Mouse (Mus musculus): ENCODE results near the gene Lyrm9. TPM values are rescaled to one million over a fixed set of nuclear protein-coding genes. Genes with fewer than 3 reads are reported as not detected.

Gene Lyrm9
- polyA plus RNA-seq, 1 experiment from 2014 or later: 20.4 TPM

DNA sequence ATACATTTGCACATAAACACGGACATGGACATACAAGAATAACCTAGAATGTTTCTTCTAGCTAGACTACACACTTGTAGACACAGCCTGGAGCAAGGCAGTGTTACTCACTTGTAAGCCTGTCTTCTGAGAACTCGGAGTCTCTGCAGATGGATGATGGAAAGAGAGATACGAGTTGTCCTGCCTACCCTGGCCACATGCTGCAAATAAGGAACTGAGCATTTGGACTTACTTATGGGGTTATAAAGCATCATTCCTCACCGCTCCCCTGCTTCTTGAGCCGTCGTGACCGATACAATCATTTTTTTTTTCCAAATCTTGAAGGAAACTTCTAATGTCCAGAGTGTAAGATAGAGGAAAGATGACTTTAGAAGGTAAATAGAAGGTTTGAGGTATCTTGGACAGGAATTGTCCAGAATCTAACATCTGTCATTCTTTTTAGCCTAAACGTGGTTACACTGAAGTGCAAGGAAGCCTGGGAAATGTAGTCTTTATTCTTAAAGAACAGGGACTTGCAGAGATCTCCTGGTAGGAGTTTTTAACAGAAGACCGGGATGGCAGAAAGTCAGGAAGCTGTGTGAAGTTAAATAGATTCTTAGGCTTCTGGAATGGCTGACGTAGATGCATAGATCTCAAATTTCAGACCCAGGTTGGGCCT lies 30.2 kb upstream of the Lyrm9 start:
- Histone ChIP-seq H3K27me3 (replicated peaks; ENCODE audit: control insufficient read depth, insufficient read depth, low read length) (no peaks in the 10 kb centered on the region), H3K9ac (ENCODE audit: low read depth, low read length) (no peak overlapping the region), H3K4me1 (replicated peaks; ENCODE audit: control insufficient read depth, insufficient read depth, low read length) (no peaks in the 10 kb centered on the region), H3K4me2 (replicated peaks; ENCODE audit: low read depth) (no peak overlapping the region), H3K9me3 (ENCODE audit: control insufficient read depth) (no peaks in the 10 kb centered on the region), H3K4me3 (ENCODE audit: low read depth, low read length) (no peak overlapping the region), H3K27ac (ENCODE audit: low read depth, low read length) (no peak overlapping the region), H3K36me3 (ENCODE audit: control insufficient read depth, insufficient read depth) (no peaks in the 10 kb centered on the region)
- TF ChIP-seq CTCF (IDR thresholded peaks at IDR 0.05; ENCODE audit: low read depth): no peak
- no peak for ATAC-seq
- WGBS: 83% methylated on average over 10 of the region's 10 CpGs

DNA sequence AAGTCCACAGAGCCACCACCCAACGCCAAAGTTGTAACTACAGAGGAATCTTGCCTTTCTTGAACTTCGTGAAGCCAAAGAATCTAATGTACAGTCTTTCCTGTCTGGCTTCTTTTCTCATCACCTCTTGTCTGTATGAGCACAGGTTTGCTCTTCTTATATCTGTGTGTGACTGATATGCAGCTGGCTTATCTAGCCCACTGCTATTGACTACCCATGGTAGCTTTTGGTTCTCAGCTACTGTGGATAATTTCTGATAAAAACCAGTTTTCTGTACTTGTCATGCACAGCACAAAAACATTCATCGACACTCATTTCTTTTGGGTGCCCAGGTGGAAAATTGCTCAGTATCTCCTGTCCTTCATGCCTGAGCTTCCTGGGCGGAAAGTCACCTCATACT lies 25.3 kb upstream of the Lyrm9 start:
- no peak overlapping the region for H3K9ac ChIP-seq (ENCODE audit: low read depth, low read length)
- no peak for ATAC-seq
- H3K4me2 ChIP-seq (replicated peaks; ENCODE audit: low read depth): no peak overlapping the region
- WGBS: 83% methylated on average over 4 of the region's 4 CpGs
- no peaks in the 10 kb centered on the region for H3K9me3 ChIP-seq (ENCODE audit: control insufficient read depth)
- H3K4me3 ChIP-seq (ENCODE audit: low read depth, low read length): no peak overlapping the region
- no peaks in the 10 kb centered on the region for H3K4me1 ChIP-seq (replicated peaks; ENCODE audit: control insufficient read depth, insufficient read depth, low read length)
- TF ChIP-seq CTCF (IDR thresholded peaks at IDR 0.05; ENCODE audit: low read depth): no peak
- H3K27me3 ChIP-seq (replicated peaks; ENCODE audit: control insufficient read depth, insufficient read depth, low read length): no peaks in the 10 kb centered on the region
- H3K27ac ChIP-seq (ENCODE audit: low read depth, low read length): no peak overlapping the region
- no peaks in the 10 kb centered on the region for H3K36me3 ChIP-seq (ENCODE audit: control insufficient read depth, insufficient read depth)

DNA sequence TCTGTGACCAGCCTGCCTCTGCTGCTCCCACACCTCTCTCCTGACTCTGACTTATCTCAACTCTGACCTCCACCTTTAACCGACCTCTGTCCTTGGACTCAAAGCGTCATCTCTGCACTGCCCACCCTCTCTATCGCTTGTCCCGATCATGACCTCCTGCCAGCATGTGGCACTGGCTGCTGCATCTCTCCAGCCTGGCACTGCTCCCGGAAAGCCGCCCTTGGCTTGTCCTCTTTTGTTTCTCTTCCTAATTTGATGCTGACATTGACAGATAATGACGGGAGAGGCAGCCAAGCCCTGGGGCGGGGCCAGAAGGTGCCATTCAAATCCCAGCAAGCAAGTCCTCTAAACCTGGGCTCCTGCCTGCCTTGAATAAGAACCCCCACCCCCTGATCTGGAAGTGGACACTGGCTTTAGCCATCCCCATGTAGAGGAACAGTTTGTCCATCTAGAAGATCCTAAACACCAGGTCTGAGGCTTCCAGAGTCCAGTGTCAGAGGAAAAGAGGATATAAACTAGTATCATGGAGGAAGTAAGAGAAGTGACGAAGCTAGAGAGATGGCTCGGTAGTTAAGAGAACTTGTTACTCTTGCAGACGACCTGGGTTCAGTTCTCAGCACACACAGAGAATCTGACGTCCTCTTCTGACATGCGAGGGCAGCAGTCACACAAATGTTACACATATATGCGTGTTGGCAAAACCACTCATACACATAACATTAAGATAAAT lies 22.6 kb upstream of the Lyrm9 start:
- 60% methylated on average over 14 of the region's 14 CpGs for WGBS
- Histone ChIP-seq H3K4me2 (replicated peaks; ENCODE audit: low read depth) (no peak overlapping the region), H3K36me3 (ENCODE audit: control insufficient read depth, insufficient read depth) (no peaks in the 10 kb centered on the region), H3K27me3 (replicated peaks; ENCODE audit: control insufficient read depth, insufficient read depth, low read length) (no peaks in the 10 kb centered on the region), H3K4me1 (replicated peaks; ENCODE audit: control insufficient read depth, insufficient read depth, low read length) (no peaks in the 10 kb centered on the region), H3K27ac (ENCODE audit: low read depth, low read length) (no peak overlapping the region), H3K9me3 (ENCODE audit: control insufficient read depth) (no peaks in the 10 kb centered on the region), H3K4me3 (ENCODE audit: low read depth, low read length) (no peak overlapping the region), H3K9ac (ENCODE audit: low read depth, low read length) (no peak overlapping the region)
- no peak for ATAC-seq
- no peak for TF ChIP-seq CTCF (IDR thresholded peaks at IDR 0.05; ENCODE audit: low read depth)

DNA sequence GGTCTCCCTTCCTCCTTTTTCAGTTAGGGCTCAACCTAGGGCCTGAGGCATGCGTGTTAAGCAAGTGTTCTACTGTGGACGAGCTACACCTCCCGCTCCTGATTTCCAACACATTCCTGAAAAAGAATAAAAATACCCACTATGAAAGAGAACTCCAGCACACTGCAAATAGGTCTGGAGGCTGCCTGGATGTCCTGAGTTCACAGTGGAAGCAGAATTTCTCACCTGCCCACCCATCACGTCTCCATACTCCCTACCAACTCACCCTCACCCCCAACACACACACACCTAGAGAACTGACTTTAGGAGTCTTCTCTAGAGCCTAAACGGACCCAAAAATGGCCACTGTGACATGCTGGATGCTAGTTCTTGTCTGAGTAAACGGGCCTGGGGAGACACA lies 21.8 kb upstream of the Lyrm9 start:
- TF ChIP-seq CTCF (IDR thresholded peaks at IDR 0.05; ENCODE audit: low read depth): no peak
- H3K9ac ChIP-seq (ENCODE audit: low read depth, low read length): no peak overlapping the region
- 84% methylated on average over 6 of the region's 6 CpGs for WGBS

DNA sequence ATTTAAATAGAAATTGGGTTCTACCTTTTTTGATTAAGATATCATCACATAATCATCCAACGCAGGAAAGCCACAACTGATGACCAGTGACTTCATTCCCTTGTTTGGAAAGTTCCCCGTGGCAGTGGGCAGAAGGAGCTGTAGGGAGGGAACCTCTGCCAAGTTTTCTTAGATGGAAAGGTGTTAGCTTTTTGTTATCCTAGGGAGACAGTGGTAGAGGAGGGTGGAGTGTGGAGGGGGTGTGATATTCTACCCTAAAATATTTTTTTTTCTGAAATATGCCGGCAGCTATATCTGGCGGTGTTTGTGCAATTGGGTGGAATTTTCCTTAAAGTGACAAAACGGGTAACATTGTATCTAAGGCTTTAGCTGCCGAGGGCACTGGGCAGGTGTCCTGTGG lies 21.2 kb upstream of the Lyrm9 start:
- Histone ChIP-seq H3K27ac (ENCODE audit: low read depth, low read length) (no peak overlapping the region), H3K36me3 (ENCODE audit: control insufficient read depth, insufficient read depth) (no peaks in the 10 kb centered on the region), H3K4me1 (replicated peaks; ENCODE audit: control insufficient read depth, insufficient read depth, low read length) (no peaks in the 10 kb centered on the region), H3K9ac (ENCODE audit: low read depth, low read length) (no peak overlapping the region), H3K27me3 (replicated peaks; ENCODE audit: control insufficient read depth, insufficient read depth, low read length) (no peaks in the 10 kb centered on the region), H3K4me3 (ENCODE audit: low read depth, low read length) (no peak overlapping the region), H3K9me3 (ENCODE audit: control insufficient read depth) (no peaks in the 10 kb centered on the region), H3K4me2 (replicated peaks; ENCODE audit: low read depth) (no peak overlapping the region)
- 80% methylated on average over 6 of the region's 6 CpGs for WGBS
- TF ChIP-seq CTCF (IDR thresholded peaks at IDR 0.05; ENCODE audit: low read depth): no peak
- no peak for ATAC-seq

More for the DNA sequence above, 21.8 kb upstream of the Lyrm9 start:
- Histone ChIP-seq H3K4me1 (replicated peaks; ENCODE audit: control insufficient read depth, insufficient read depth, low read length) (no peaks in the 10 kb centered on the region), H3K27me3 (replicated peaks; ENCODE audit: control insufficient read depth, insufficient read depth, low read length) (no peaks in the 10 kb centered on the region), H3K36me3 (ENCODE audit: control insufficient read depth, insufficient read depth) (no peaks in the 10 kb centered on the region), H3K4me3 (ENCODE audit: low read depth, low read length) (no peak overlapping the region), H3K9me3 (ENCODE audit: control insufficient read depth) (no peaks in the 10 kb centered on the region), H3K4me2 (replicated peaks; ENCODE audit: low read depth) (no peak overlapping the region), H3K27ac (ENCODE audit: low read depth, low read length) (no peak overlapping the region)
- ATAC-seq: no peak

DNA sequence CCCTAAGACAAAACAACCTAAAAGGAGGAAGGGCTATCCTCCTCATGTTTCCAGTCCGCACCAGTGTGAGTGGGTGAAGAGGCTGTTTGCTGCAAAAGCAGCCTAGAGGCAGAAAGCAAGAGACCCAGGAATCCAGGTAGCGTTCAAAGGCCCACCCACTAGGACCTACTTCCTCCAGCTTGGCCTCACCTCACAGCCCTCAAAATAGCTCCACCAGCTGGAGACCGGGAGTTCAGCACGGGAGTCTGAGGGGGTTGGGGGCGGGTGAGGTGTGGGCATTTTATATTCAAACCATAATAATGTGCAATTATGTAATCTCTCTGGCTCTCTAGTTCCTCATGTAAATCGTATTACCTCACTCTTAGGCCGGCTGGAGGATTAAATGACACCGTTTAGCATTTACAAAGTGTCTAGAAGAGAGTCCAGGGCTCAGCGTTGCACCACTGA lies 20.7 kb upstream of the Lyrm9 start:
- Histone ChIP-seq H3K36me3 (ENCODE audit: control insufficient read depth, insufficient read depth) (no peaks in the 10 kb centered on the region), H3K9ac (ENCODE audit: low read depth, low read length) (no peak overlapping the region), H3K27ac (ENCODE audit: low read depth, low read length) (no peak overlapping the region), H3K4me1 (replicated peaks; ENCODE audit: control insufficient read depth, insufficient read depth, low read length) (no peaks in the 10 kb centered on the region), H3K27me3 (replicated peaks; ENCODE audit: control insufficient read depth, insufficient read depth, low read length) (no peaks in the 10 kb centered on the region), H3K4me2 (replicated peaks; ENCODE audit: low read depth) (no peak overlapping the region), H3K4me3 (ENCODE audit: low read depth, low read length) (no peak overlapping the region), H3K9me3 (ENCODE audit: control insufficient read depth) (no peaks in the 10 kb centered on the region)
- ATAC-seq: no peak
- TF ChIP-seq CTCF (IDR thresholded peaks at IDR 0.05; ENCODE audit: low read depth): no peak
- 53% methylated on average over 9 of the region's 9 CpGs for WGBS

Data from intestine, postnatal 0 days (tissue).